Mouse (Mus musculus) kidney, adult 9 months (tissue): ENCODE measurements around the gene Arhgef19.
A peak's percentile ranks its signal among the peaks of the same experiment; 100 is the strongest.

Experiments used
- DNase-seq: peaks from one replicate; pipeline ENCODE4 v3.0.0; 2022

The Arhgef19 gene

GRCm38 (mm10) chr4:141238492-141239387 lies 559 bp upstream of the Arhgef19 start:
- DNase-seq = no peak

GRCm38 (mm10) chr4:141240617-141241016 lies 1.3 kb downstream of the Arhgef19 start:
- peak; percentile 91 for DNase-seq

DNA sequence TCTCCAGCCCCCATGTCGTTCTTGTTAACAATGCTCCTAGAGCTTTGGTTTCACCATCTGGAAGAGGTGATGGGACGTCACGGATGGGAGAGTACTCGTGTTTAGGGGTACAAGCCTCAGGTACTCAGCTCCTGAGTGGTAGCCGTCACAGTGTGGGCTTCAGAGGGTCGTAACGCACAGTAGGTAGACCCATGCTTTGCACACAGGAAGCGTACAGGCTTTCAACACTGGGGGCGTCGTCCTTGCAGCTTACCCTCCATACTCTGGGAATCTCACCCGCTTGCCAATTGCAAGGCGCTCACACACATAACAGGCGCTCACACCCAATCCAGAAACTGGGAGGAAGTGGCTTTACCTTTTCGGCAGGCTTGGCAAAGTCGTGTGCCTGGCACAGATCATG lies 2.6 kb downstream of the Arhgef19 start:
- no peak for DNase-seq

DNA sequence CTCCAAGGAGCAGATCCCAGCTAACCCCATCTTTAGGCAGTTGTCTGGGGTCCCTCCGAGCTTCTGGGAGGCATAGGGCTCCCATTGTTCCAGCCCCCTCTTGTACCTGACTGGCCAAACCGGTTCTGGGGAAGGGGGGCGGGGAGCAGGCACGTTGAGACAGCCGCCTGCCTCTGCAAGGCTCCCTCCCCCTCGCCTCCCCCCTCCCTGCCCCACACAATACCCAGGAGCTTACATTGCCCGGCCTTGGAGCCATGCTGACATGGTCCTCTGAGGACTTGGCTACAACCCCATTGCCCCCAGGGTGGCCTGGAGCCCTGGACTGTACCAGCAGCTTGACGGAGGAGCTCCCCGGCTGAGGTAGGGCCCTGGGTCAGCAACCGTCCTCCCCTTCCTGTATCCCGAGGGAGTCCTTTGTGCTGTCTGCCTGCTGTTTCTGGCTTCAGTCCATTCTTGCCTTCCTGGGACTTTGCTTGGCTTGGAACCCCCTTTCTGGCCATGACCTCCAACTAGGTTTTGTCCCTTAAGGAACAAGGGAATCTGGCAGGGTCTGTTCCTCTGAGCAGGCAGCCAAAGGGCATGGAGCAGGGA lies 3.4 kb downstream of the Arhgef19 start:
- DNase-seq = peak; percentile 64

GRCm38 (mm10) chr4:141243636-141244035 lies 4.3 kb downstream of the Arhgef19 start:
- no peak for DNase-seq

GRCm38 (mm10) chr4:141244401-141244800 lies 5.1 kb downstream of the Arhgef19 start:
- DNase-seq = no peak

GRCm38 (mm10) chr4:141244931-141245425 lies 5.7 kb downstream of the Arhgef19 start:
- peak; percentile 60 for DNase-seq

GRCm38 (mm10) chr4:141246089-141246997 lies 7.0 kb downstream of the Arhgef19 start:
- no peak for DNase-seq

DNA sequence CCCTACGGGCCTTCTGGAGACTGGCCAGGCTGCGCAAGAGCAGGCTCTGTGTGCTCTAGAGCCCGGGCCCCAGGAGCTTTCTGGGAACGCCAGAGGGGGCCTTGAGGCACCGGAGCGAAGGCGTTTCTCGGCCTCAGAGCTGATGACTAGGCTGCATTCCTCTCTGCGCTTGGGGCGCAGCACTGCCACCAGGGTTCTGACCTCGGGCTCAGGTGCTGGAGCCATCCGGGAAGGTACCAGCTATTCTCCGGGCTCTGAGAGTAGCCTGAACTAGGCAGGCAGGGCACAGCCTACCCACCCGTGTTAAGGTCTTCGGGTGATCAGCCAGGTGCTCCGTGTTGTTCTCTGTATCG lies 7.7 kb downstream of the Arhgef19 start:
- DNase-seq = no peak

DNA sequence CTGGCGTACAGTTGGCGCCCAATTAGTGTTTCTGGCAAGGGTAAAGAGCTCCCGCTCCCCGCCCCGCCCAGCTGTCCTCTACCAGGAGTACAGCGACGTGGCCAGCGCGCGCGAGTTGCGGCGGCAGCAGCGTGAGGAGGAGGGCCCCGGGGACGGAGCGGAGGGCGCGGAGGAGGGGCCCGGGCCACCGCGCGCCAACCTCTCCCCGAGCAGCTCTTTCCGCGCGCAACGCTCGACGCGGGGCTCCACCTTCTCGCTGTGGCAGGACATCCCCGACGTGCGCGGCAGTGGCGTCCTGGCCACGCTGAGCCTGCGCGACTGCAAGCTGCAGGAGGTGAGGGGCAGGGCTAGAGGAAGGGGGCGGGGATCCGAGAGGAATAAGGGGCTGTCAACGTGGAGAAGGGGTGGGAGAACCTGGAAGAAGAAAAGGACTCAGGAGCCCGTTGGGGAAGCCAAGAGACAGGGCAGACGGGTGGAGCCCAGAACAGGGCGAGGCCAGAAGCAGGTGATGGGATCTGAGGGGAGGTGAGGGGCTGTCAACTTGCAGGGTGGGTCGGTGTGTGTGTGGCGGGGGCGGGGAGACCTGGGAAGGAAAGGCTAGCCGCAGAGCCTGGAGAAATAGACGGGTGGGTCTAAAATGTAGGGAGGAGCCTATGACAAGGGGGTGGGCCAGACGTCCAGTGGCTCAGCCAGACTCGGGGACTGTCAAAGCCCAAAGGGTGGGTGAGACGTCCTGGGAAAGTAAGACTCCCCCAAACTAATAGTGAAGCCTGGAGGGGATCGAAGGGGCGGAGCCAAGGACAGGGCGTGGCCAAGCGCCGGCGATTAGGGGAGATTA lies 8.7 kb downstream of the Arhgef19 start:
- no peak for DNase-seq

GRCm38 (mm10) chr4:141248614-141248978 lies 9.3 kb downstream of the Arhgef19 start:
- DNase-seq = no peak

GRCm38 (mm10) chr4:141249383-141249782 lies 10.1 kb downstream of the Arhgef19 start:
- DNase-seq = no peak

DNA sequence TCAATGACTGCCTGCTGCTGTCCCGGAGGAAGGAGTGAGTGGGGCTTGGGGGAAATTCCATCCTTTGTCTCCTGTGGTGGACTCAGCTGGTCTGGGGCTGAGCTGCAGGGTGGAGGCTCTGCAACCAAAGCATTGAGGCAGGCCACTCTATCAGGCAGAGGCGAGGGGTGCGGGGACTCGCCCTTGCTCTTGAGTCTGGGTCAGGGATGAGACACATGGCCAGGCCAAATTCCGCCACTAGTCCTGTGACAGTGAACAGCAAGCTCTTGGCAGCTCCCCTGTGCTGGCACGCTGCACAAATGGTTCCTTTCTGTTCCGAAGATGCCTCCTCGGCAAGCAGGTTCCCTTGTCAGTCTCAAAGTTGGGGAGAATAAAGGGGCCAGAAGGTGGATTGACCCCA lies 11.8 kb downstream of the Arhgef19 start:
- DNase-seq = no peak

DNA sequence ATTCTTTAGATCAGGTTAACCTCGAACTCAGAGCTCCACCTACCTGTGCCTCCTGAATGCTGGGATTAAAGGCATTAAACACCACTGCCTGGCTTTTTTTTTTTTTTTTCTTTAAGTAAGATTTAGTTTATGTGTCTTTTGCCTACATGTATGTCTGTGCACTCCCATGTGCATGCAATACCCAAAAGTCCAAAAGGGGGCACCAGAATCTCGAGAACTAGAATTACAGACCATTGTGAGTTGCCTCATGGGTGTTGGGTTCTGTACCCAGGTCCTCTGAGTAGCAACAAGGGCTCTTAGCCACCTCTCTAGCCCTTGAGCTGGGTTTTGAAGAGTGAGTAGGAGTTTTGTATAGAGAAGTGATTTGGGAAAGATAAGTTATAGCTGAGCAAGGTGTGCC lies 13.3 kb downstream of the Arhgef19 start:
- no peak for DNase-seq

DNA sequence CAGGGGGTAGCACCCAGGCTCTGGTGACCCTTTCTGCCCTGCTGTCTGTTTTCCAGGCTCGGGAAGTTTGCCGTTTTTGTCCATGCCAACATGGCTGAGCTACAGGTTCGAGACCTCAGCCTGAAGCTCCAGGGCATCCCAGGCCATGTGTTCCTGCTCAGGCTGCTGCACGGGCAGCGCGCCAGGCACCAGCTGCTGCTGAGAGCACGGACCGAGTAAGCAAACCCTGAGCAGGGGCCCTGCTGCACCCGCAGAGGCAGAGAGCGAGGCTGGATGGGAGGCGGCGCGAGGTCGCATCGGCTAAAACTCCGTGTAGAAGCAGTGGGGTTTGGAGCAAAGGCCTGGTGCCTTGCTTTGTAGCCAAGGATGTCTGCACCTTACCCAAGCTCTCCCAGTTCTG lies 14.9 kb downstream of the Arhgef19 start:
- DNase-seq = no peak

GRCm38 (mm10) chr4:141257440-141257839 lies 18.1 kb downstream of the Arhgef19 start:
- no peak for DNase-seq

DNA sequence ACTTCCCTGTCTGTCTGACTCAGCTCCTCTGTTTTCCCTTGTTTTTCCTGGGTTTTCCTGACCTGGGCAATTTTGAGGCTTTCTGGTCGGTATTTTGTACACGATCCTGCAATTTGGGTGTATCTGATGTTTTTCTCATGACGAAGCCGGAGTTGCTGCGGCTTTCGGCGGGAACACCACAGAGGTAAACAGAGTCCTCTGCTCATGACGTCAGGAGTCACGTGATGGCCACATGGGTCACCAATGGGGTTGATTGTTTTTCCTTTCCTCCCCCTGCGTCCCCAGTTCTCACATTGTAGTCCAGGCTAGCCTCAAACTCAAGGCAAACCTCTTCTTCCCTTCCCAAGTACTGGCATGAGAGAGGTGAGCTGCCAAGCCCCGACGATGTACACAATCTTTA lies 20.1 kb downstream of the Arhgef19 start:
- DNase-seq = no peak

GRCm38 (mm10) chr4:141260007-141260723 lies 20.9 kb downstream of the Arhgef19 start:
- DNase-seq = no peak

GRCm38 (mm10) chr4:141262906-141263637 lies 23.8 kb downstream of the Arhgef19 start:
- DNase-seq = no peak

- DNase-seq = no peak
Measured at GRCm38 (mm10) chr4:141265979-141266637, 26.8 kb downstream of the Arhgef19 start.
